Mouse (Mus musculus): ENCODE measurements around the gene Vps13a.

GRCm38 (mm10) chr19:16584546-16584945 is 196.2 kb downstream of the Vps13a start:
- TF ChIP-seq CTCF (conservative IDR thresholded peaks at IDR 0.05; ENCODE audit: low read length) (no peak), POU5F1 (IDR thresholded peaks at IDR 0.05; ENCODE audit: borderline replicate concordance, low read length) (no peak)
